Mouse (Mus musculus): ENCODE measurements around the gene Sat1. TPM values are rescaled to one million over a fixed set of nuclear protein-coding genes. Genes with fewer than 3 reads are reported as not detected.

The Sat1 gene
- polyA plus RNA-seq, 1 experiment = 98.1 TPM

GRCm38 (mm10) chrX:155202406-155203305, 13.6 kb downstream of the Sat1 start:
- no peak for TF ChIP-seq POLR2A (IDR thresholded peaks at IDR 0.05; ENCODE audit: extremely low read depth, insufficient read depth, low read length)
- TF ChIP-seq CTCF (IDR thresholded peaks at IDR 0.05; ENCODE audit: extremely low read depth, insufficient read depth, low read length) = no peak
- Histone ChIP-seq H3K27ac (ENCODE audit: insufficient read depth, low read length) (no peak overlapping the region), H3K4me1 (ENCODE audit: control insufficient read depth, insufficient read depth, low read length) (no peaks in the 10 kb centered on the region), H3K4me3 (ENCODE audit: insufficient read depth, low read length) (no peak overlapping the region)

DNA sequence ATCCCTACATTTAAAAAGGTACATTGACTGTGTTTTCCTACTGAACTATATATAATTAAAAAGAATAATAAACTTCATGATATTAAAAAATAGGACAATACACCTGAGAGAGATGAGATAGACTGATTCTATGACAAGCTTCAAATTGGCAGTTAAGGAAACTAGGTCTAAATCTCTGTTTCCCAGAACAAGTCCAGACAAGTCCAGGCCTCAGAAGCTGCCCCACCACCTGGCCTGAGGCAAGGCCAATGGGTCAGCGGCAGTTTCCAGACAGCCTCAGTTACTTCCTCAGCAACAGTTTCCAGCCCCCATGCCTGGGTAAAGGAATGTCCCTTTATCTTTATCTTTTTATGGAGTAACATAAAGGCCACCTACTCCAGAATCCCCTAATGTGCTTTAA, 14.4 kb downstream of the Sat1 start:
- Histone ChIP-seq H3K27ac (ENCODE audit: insufficient read depth, low read length) (no peak overlapping the region), H3K4me3 (ENCODE audit: insufficient read depth, low read length) (no peak overlapping the region), H3K4me1 (ENCODE audit: control insufficient read depth, insufficient read depth, low read length) (no peaks in the 10 kb centered on the region)
- no peak for TF ChIP-seq POLR2A (IDR thresholded peaks at IDR 0.05; ENCODE audit: extremely low read depth, insufficient read depth, low read length)
- no peak for TF ChIP-seq CTCF (IDR thresholded peaks at IDR 0.05; ENCODE audit: extremely low read depth, insufficient read depth, low read length)

DNA sequence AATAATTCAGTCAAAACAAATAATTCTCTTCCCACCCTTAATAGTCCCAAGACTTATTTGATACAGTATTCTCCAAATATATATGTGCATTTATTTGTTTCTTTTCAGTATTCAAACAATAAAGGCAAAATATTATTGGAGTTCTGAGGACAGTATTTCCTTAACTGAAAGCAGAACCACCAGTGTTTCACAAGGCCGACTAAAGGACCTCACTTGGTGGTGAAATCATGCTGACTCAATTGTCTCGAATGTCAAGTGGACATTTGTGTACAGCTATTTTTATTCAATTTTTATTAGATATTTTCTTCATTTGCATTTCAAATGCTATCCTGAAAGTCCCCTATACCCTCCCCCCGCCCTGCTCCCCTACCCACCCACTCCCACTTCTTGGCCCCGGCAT, 21.3 kb downstream of the Sat1 start:
- Histone ChIP-seq H3K4me3 (ENCODE audit: insufficient read depth, low read length) (no peak overlapping the region), H3K4me1 (ENCODE audit: control insufficient read depth, insufficient read depth, low read length) (no peaks in the 10 kb centered on the region), H3K27ac (ENCODE audit: insufficient read depth, low read length) (no peak overlapping the region)
- no peak for TF ChIP-seq CTCF (IDR thresholded peaks at IDR 0.05; ENCODE audit: extremely low read depth, insufficient read depth, low read length)
- no peak for TF ChIP-seq POLR2A (IDR thresholded peaks at IDR 0.05; ENCODE audit: extremely low read depth, insufficient read depth, low read length)

GRCm38 (mm10) chrX:155193732-155194443, 22.4 kb downstream of the Sat1 start:
- TF ChIP-seq POLR2A (IDR thresholded peaks at IDR 0.05; ENCODE audit: extremely low read depth, insufficient read depth, low read length) = no peak
- TF ChIP-seq CTCF (IDR thresholded peaks at IDR 0.05; ENCODE audit: extremely low read depth, insufficient read depth, low read length) = no peak

DNA sequence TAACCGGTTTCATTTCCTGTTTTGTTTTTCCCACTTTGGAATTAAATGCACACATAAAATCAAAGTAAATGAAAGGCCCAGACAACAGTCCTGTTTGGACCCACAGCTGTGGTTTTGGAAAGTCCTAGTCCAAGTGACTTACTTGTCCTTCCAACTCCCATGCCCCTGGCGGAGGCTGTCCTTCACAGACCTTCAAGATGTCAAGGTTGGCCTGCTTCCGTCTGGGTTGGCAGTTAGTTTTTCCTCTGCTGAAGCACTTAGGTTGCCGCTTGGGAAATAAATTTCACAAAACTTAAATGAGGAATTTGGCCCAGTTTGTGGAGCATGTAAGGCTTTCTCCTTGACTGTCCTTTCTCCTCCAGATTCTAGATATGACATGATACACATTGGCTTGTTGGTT, 24.3 kb downstream of the Sat1 start:
- TF ChIP-seq POLR2A (IDR thresholded peaks at IDR 0.05; ENCODE audit: extremely low read depth, insufficient read depth, low read length) = no peak
- no peak for TF ChIP-seq CTCF (IDR thresholded peaks at IDR 0.05; ENCODE audit: extremely low read depth, insufficient read depth, low read length)
- H3K4me3 ChIP-seq (ENCODE audit: insufficient read depth, low read length) = no peak overlapping the region
- H3K4me1 ChIP-seq (ENCODE audit: control insufficient read depth, insufficient read depth, low read length) = no peaks in the 10 kb centered on the region

More at GRCm38 (mm10) chrX:155193732-155194443, 22.4 kb downstream of the Sat1 start:
- no peak overlapping the region for H3K4me3 ChIP-seq (ENCODE audit: insufficient read depth, low read length)
- no peak overlapping the region for H3K27ac ChIP-seq (ENCODE audit: insufficient read depth, low read length)
- no peaks in the 10 kb centered on the region for H3K4me1 ChIP-seq (ENCODE audit: control insufficient read depth, insufficient read depth, low read length)

GRCm38 (mm10) chrX:155177640-155178039, 38.6 kb downstream of the Sat1 start:
- no peak overlapping the region for H3K27ac ChIP-seq (ENCODE audit: insufficient read depth, low read length)
- TF ChIP-seq POLR2A (IDR thresholded peaks at IDR 0.05; ENCODE audit: extremely low read depth, insufficient read depth, low read length) = no peak
- no peak for TF ChIP-seq CTCF (IDR thresholded peaks at IDR 0.05; ENCODE audit: extremely low read depth, insufficient read depth, low read length)
- H3K4me3 ChIP-seq (ENCODE audit: insufficient read depth, low read length) = no peak overlapping the region
- H3K4me1 ChIP-seq (ENCODE audit: control insufficient read depth, insufficient read depth, low read length) = no peaks in the 10 kb centered on the region

More for the DNA sequence above, 24.3 kb downstream of the Sat1 start:
- no peak overlapping the region for H3K27ac ChIP-seq (ENCODE audit: insufficient read depth, low read length)

- Histone ChIP-seq H3K4me1 (ENCODE audit: control insufficient read depth, insufficient read depth, low read length) (no peaks in the 10 kb centered on the region), H3K27ac (ENCODE audit: insufficient read depth, low read length) (no peak overlapping the region), H3K4me3 (ENCODE audit: insufficient read depth, low read length) (no peak overlapping the region)
- TF ChIP-seq CTCF (IDR thresholded peaks at IDR 0.05; ENCODE audit: extremely low read depth, insufficient read depth, low read length) = no peak
- TF ChIP-seq POLR2A (IDR thresholded peaks at IDR 0.05; ENCODE audit: extremely low read depth, insufficient read depth, low read length) = no peak
Observed at GRCm38 (mm10) chrX:155177230-155177629, 39.0 kb downstream of the Sat1 start.

GRCm38 (mm10) chrX:155175568-155175967, 40.7 kb downstream of the Sat1 start:
- H3K4me1 ChIP-seq (ENCODE audit: control insufficient read depth, insufficient read depth, low read length) = no peaks in the 10 kb centered on the region
- H3K4me3 ChIP-seq (ENCODE audit: insufficient read depth, low read length) = no peak overlapping the region
- no peak for TF ChIP-seq POLR2A (IDR thresholded peaks at IDR 0.05; ENCODE audit: extremely low read depth, insufficient read depth, low read length)
- TF ChIP-seq CTCF (IDR thresholded peaks at IDR 0.05; ENCODE audit: extremely low read depth, insufficient read depth, low read length) = no peak
- no peak overlapping the region for H3K27ac ChIP-seq (ENCODE audit: insufficient read depth, low read length)

DNA sequence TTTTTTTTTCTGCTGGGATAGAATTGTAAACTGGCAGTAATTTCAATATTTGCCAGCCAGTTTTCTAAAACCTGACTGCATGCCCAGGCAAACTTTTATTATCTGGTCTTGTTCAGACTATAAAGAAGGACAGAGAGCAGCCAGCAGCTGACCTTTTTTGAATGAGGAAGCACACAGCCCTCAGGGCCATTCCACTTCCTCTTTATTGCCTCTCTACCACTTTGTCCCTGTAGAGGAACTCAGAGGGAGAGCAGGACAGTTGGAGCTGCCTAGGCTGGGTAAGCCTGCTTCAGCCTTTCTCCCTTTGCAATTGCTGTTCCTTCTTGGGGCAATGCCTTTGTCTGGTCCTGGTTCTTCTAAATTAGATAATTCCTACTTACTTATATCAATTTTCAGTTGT, 43.9 kb downstream of the Sat1 start:
- Histone ChIP-seq H3K4me3 (ENCODE audit: insufficient read depth, low read length) (no peak overlapping the region), H3K27ac (ENCODE audit: insufficient read depth, low read length) (no peak overlapping the region), H3K4me1 (ENCODE audit: control insufficient read depth, insufficient read depth, low read length) (no peaks in the 10 kb centered on the region)
- TF ChIP-seq POLR2A (IDR thresholded peaks at IDR 0.05; ENCODE audit: extremely low read depth, insufficient read depth, low read length) (no peak), CTCF (IDR thresholded peaks at IDR 0.05; ENCODE audit: extremely low read depth, insufficient read depth, low read length) (no peak)
